Mouse (Mus musculus): ENCODE data around the gene Kdm1a. TPM values are rescaled to one million over a fixed set of nuclear protein-coding genes. Genes with fewer than 3 reads are reported as not detected.

Gene Kdm1a
- total RNA-seq (2021), result 40.7 and 47.9 TPM in 2 replicates
- long read RNA-seq, experiment 1, transcript Kdm1a-203 (19 exons, 3,008 nt), result minor isoform, 14 of 65 reads
- long read RNA-seq, experiment 1, transcript Kdm1a-202 (20 exons, 3,028 nt), result major isoform, 43 of 65 reads
- long read RNA-seq, experiment 1, partial matches to known transcripts, result 2 of 65 reads
- long read RNA-seq, experiment 1, other reads (novel, unspliced or antisense), result 4 of 65 reads
- long read RNA-seq, experiment 2, transcript Kdm1a-202 (20 exons, 3,028 nt), result major isoform, 23 of 34 reads
- long read RNA-seq, experiment 2, transcript Kdm1a-203 (19 exons, 3,008 nt), result minor isoform, 6 of 34 reads
- long read RNA-seq, experiment 2, partial matches to known transcripts, result 4 of 34 reads
- long read RNA-seq, experiment 2, other reads (novel, unspliced or antisense), result 1 of 34 reads

- DNase-seq, result peak; percentile 98
These were observed at the start of gene Kdm1a for GRCm38 (mm10) chr4:136602568-136602967. Kdm1a (minus strand) TSS chr4:136602723.

- no peak for DNase-seq
These were observed 49.5 kb upstream of the Kdm1a start for GRCm38 (mm10) chr4:136651882-136652527.

- DNase-seq, result peak; percentile 50
These were observed 48.9 kb upstream of the Kdm1a start for GRCm38 (mm10) chr4:136651357-136651811.

GRCm38 (mm10) chr4:136650261-136650660, 47.7 kb upstream of the Kdm1a start:
- DNase-seq, result no peak

GRCm38 (mm10) chr4:136649480-136650196, 47.1 kb upstream of the Kdm1a start:
- DNase-seq, result no peak

- peak; percentile 91 for DNase-seq
These were observed 46.5 kb upstream of the Kdm1a start for GRCm38 (mm10) chr4:136648922-136649479.

GRCm38 (mm10) chr4:136638890-136639289, 36.4 kb upstream of the Kdm1a start:
- no peak for DNase-seq

- no peak for DNase-seq
These were observed 35.8 kb upstream of the Kdm1a start for GRCm38 (mm10) chr4:136638230-136638750.

- peak; percentile 53 for DNase-seq
These were observed 35.2 kb upstream of the Kdm1a start for GRCm38 (mm10) chr4:136637563-136638229.

- no peak for DNase-seq
These were observed 34.5 kb upstream of the Kdm1a start for GRCm38 (mm10) chr4:136636983-136637562.

GRCm38 (mm10) chr4:136636511-136636910, 34.0 kb upstream of the Kdm1a start:
- DNase-seq, result no peak

- DNase-seq, result no peak
These were observed 33.5 kb upstream of the Kdm1a start for GRCm38 (mm10) chr4:136635995-136636394.

GRCm38 (mm10) chr4:136631237-136631994, 28.9 kb upstream of the Kdm1a start:
- peak; percentile 76 for DNase-seq

GRCm38 (mm10) chr4:136626590-136626989, 24.1 kb upstream of the Kdm1a start:
- no peak for DNase-seq

GRCm38 (mm10) chr4:136622388-136622787, 19.9 kb upstream of the Kdm1a start, which contains the start of gene Lactbl1:
Lactbl1 (plus strand) TSS chr4:136622621.
- DNase-seq, result no peak

- no peak for DNase-seq
These were observed 19.4 kb upstream of the Kdm1a start for GRCm38 (mm10) chr4:136621956-136622355.

- DNase-seq, result peak; percentile 56
These were observed 18.8 kb upstream of the Kdm1a start for GRCm38 (mm10) chr4:136621336-136621735.

- no peak for DNase-seq
These were observed 11.1 kb upstream of the Kdm1a start for GRCm38 (mm10) chr4:136613657-136614056.

- no peak for DNase-seq
These were observed 7.9 kb upstream of the Kdm1a start, which contains the start of gene Tex46 for GRCm38 (mm10) chr4:136610387-136610856. Tex46 (plus strand) TSS chr4:136610437.
